Mouse (Mus musculus): ENCODE results near the gene Nprl2. TPM values are rescaled to one million over a fixed set of nuclear protein-coding genes. Genes with fewer than 3 reads are reported as not detected.

Gene Nprl2
- total RNA-seq, 2 experiments from 2014 or later, result 28.7 to 34.5 TPM

Other genes with a start within 250 kb of the Nprl2 start
- gene Cish, start 246.2 kb upstream of the Nprl2 start, total RNA-seq (2021), result 1 to 10 TPM; 3.3 to 3.4 TPM
- 10 to 100 TPM; 16.1 to 18.5 TPM for gene Hemk1, start 203.9 kb upstream of the Nprl2 start, total RNA-seq (2021)
- 1 to 10 TPM; 2.6 to 2.9 TPM for gene 6430571L13Rik, start 201.6 kb upstream of the Nprl2 start, total RNA-seq (2021)
- gene Cacna2d2, start 142.6 kb upstream of the Nprl2 start, total RNA-seq (2021), result 10 to 100 TPM; 19.5 to 24.2 TPM
- 10 to 100 TPM; 33.3 to 38.1 TPM for gene Tmem115, start 8.3 kb upstream of the Nprl2 start, total RNA-seq (2021)
- 10 to 100 TPM; 16.7 to 17.8 TPM for gene Cyb561d2, start within 50 bp of the Nprl2 start, total RNA-seq (2021)
- gene Zmynd10, start 5.1 kb downstream of the Nprl2 start, total RNA-seq (2021), result 1 to 10 TPM; 2.0 to 3.7 TPM
- 10 to 100 TPM; 14.5 to 16.0 TPM for gene Rassf1, start 9.3 kb downstream of the Nprl2 start, total RNA-seq (2021)
- gene Tusc2, start 21.0 kb downstream of the Nprl2 start, total RNA-seq (2021), result 10 to 100 TPM; 63.0 to 64.1 TPM
- gene Hyal2, start 25.7 kb downstream of the Nprl2 start, total RNA-seq (2021), result 10 to 100 TPM; 14.6 to 16.8 TPM
- gene Hyal1, start 34.7 kb downstream of the Nprl2 start, total RNA-seq (2021), result 1 to 10 TPM; 4.8 to 6.3 TPM
- gene Naa80, start 36.7 kb downstream of the Nprl2 start, total RNA-seq (2021), result 10 to 100 TPM in 1 of 2 experiments, 1 to 10 TPM in 1; 9.5 to 10.0 TPM
- gene Hyal3, start 38.6 kb downstream of the Nprl2 start, total RNA-seq (2021), result 1 to 10 TPM in 1 of 2 experiments, under 1 TPM in 1; 0.95 to 1.5 TPM
- 10 to 100 TPM; 12.1 to 13.0 TPM for gene Ifrd2, start 45.4 kb downstream of the Nprl2 start, total RNA-seq (2021)
- 1 to 10 TPM; 2.0 to 4.9 TPM for gene Sema3b, start 67.0 kb downstream of the Nprl2 start, total RNA-seq (2021)
- gene Gnai2, start 93.1 kb downstream of the Nprl2 start, total RNA-seq (2021), result 100 to 1,000 TPM; 215 to 224 TPM
- gene Slc38a3, start 127.3 kb downstream of the Nprl2 start, total RNA-seq (2021), result 10 to 100 TPM; 83.3 to 98.4 TPM
- under 1 TPM in 1 of 2 experiments, not detected in 1; 0.60 TPM for gene Gnat1, start 137.5 kb downstream of the Nprl2 start, total RNA-seq (2021)
- gene Sema3f, start 168.2 kb downstream of the Nprl2 start, total RNA-seq (2021), result 1 to 10 TPM; 4.3 to 4.8 TPM
- 100 to 1,000 TPM; 157 to 160 TPM for gene Rbm5, start 228.8 kb downstream of the Nprl2 start, total RNA-seq (2021)

Measured in layer of hippocampus, postnatal 14 days (tissue).